Mouse (Mus musculus): ENCODE data around the gene Adam15.

DNA sequence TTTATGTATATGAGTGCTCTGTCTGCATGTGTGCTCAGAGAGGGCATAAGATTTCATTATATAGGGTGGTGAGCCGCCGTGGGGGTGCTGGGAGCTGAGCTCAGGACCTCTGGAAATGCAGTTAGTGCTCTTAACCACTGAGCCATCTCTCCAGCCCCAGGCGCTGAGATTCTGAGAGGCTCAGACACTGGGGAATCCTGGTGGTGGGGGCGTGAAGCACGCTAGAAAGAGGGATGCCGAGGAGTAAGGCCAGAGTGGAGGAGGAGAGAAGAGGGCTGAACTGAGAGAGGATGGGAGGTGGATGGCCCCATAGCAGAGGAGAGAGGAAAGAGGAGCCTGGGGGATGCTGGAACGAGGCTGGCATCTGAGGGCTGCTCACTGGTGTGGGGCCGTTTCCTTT, 14.8 kb upstream of the Adam15 start:
- TF ChIP-seq CTCF (conservative IDR thresholded peaks at IDR 0.05; ENCODE audit: low read length) (no peak), POU5F1 (IDR thresholded peaks at IDR 0.05; ENCODE audit: borderline replicate concordance, low read length) (no peak)
